In genomic region chr10:127070190-127071121, GRCm38 (mm10) we compare ENCODE assay signal across 8 mouse cellular contexts. TPM values are rescaled to one million over a fixed set of nuclear protein-coding genes. Genes with fewer than 3 reads are reported as not detected.
DNase-seq lines count a peak whose midpoint lies in the region; ATAC-seq lines count a peak whose summit lies in the region.

Gene Tspan31 (minus strand): TSS chr10:127070264.

- peak; percentile 56 to 90 for DNase-seq in urinary bladder, adult 18-20 months (ENCODE audit: low spot score in 2 of 2)
- DNase-seq in urinary bladder, postnatal 10 days (ENCODE audit: low spot score): no peak
- peak; percentile 93 for DNase-seq in embryonic facial prominence, embryonic 10.5 days (ENCODE audit: low spot score)
- peak; percentile 85 for DNase-seq in gonadal fat pad, adult 2 months (ENCODE audit: low read depth)
- peak; percentile 92 to 99 for DNase-seq in left cerebral cortex, postnatal 25 days (ENCODE audit: low spot score in 2 of 2)
- DNase-seq in mesoderm, embryonic 11.5 days (ENCODE audit: low read depth, low spot score): peak; percentile 94
- peak; percentile 93 to 97 for DNase-seq in right cerebral cortex, postnatal 36 days (ENCODE audit: low spot score in 2 of 2)

- peaks cover 43% of the 10 kb centered on the region for H3K4me1 ChIP-seq in embryonic facial prominence, embryonic 10.5 days
- H3K4me1 ChIP-seq in intestine, embryonic 16.5 days (ENCODE audit: control insufficient read depth, insufficient read depth, low read length): peaks cover 23% of the 10 kb centered on the region

- H3K36me3 ChIP-seq in embryonic facial prominence, embryonic 10.5 days (replicated peaks): peaks cover 34% of the 10 kb centered on the region
- H3K36me3 ChIP-seq in intestine, embryonic 16.5 days (ENCODE audit: control insufficient read depth, insufficient read depth, low read length): peaks cover 21% of the 10 kb centered on the region

- H3K9me3 ChIP-seq in embryonic facial prominence, embryonic 10.5 days: no peaks in the 10 kb centered on the region
- H3K9me3 ChIP-seq in intestine, embryonic 16.5 days (ENCODE audit: control insufficient read depth, low read length): no peaks in the 10 kb centered on the region

- ATAC-seq in intestine, embryonic 16.5 days: peak; percentile 86

- peak within 1 kb of the TSS; percentile 94 for H3K4me2 ChIP-seq in intestine, embryonic 16.5 days (ENCODE audit: low read depth, low read length)

- WGBS in embryonic facial prominence, embryonic 10.5 days: 3% methylated on average over 36 of the region's 36 CpGs
- WGBS in intestine, embryonic 16.5 days: 1% methylated on average over 36 of the region's 36 CpGs

- peak within 1 kb of the TSS; percentile 84 for H3K9ac ChIP-seq in intestine, embryonic 16.5 days (ENCODE audit: low read depth, low read length)

- H3K27ac ChIP-seq in embryonic facial prominence, embryonic 10.5 days (replicated peaks): peak within 1 kb of the TSS; percentile 92
- peak within 1 kb of the TSS; percentile 86 for H3K27ac ChIP-seq in intestine, embryonic 16.5 days (ENCODE audit: low read length)

- intact Hi-C loops in left cerebral cortex, postnatal 25 days (cut with DNase I): no loop called here

- peaks cover 8% of the 10 kb centered on the region for H3K27me3 ChIP-seq in embryonic facial prominence, embryonic 10.5 days (replicated peaks; ENCODE audit: low read depth, poor library complexity, severe bottlenecking)
- H3K27me3 ChIP-seq in intestine, embryonic 16.5 days (replicated peaks; ENCODE audit: control insufficient read depth, insufficient read depth, low read length): peaks cover 4% of the 10 kb centered on the region; the same call in 1 of the 2 replicates

- H3K4me3 ChIP-seq in embryonic facial prominence, embryonic 10.5 days: peak within 1 kb of the TSS; percentile 79
- H3K4me3 ChIP-seq in intestine, embryonic 16.5 days (ENCODE audit: low read length): peak within 1 kb of the TSS; percentile 69

RNA-seq across cellular contexts. Expression of gene Tspan31, which starts in this region (rescaled TPM):
- polyA plus RNA-seq in embryonic facial prominence, embryonic 10.5 days (2016; fragmentation: Nextera tagmentation; extraction: Ambion mirVana): 168 and 180 TPM in 2 replicates
- polyA plus RNA-seq in gonadal fat pad, adult 2 months (2012; rRNA removed): 128 and 146 TPM in 2 replicates
- polyA plus RNA-seq in intestine, embryonic 16.5 days (2015; fragmentation: Nextera tagmentation; extraction: Ambion mirVana): 189 and 206 TPM in 2 replicates
- total RNA-seq in left cerebral cortex, postnatal 25 days (2021): 10 to 100 TPM; 65.5 to 71.5 TPM
